Mouse (Mus musculus): ENCODE results near the gene Npm1.

The Npm1 gene

GRCm38 (mm10) chr11:33162998-33163506, at the start of gene Npm1:
Gene Npm1 (minus strand): TSS chr11:33163206.
- peak; percentile 97 for DNase-seq (ENCODE audit: low spot score)

- no peak for DNase-seq (ENCODE audit: low spot score)
These were observed 44.4 kb upstream of the Npm1 start for GRCm38 (mm10) chr11:33207411-33207810.

- DNase-seq (ENCODE audit: low spot score): no peak
These were observed 42.0 kb upstream of the Npm1 start for GRCm38 (mm10) chr11:33204966-33205365.

- DNase-seq (ENCODE audit: low spot score): no peak
These were observed 41.3 kb upstream of the Npm1 start for GRCm38 (mm10) chr11:33204329-33204705.

- no peak for DNase-seq (ENCODE audit: low spot score)
These were observed 40.6 kb upstream of the Npm1 start, which contains the start of gene Tlx3 for GRCm38 (mm10) chr11:33203383-33204328. Gene Tlx3 (minus strand): TSS chr11:33203589.

GRCm38 (mm10) chr11:33202972-33203371, 40.0 kb upstream of the Npm1 start:
- no peak for DNase-seq (ENCODE audit: low spot score)

GRCm38 (mm10) chr11:33202296-33202695, 39.3 kb upstream of the Npm1 start:
- DNase-seq (ENCODE audit: low spot score): no peak

GRCm38 (mm10) chr11:33201626-33202010, 38.6 kb upstream of the Npm1 start:
- no peak for DNase-seq (ENCODE audit: low spot score)

- DNase-seq (ENCODE audit: low spot score): no peak
These were observed 38.0 kb upstream of the Npm1 start for GRCm38 (mm10) chr11:33200764-33201625.

- no peak for DNase-seq (ENCODE audit: low spot score)
These were observed 37.1 kb upstream of the Npm1 start for GRCm38 (mm10) chr11:33199906-33200763.

- no peak for DNase-seq (ENCODE audit: low spot score)
These were observed 36.1 kb upstream of the Npm1 start for GRCm38 (mm10) chr11:33199117-33199514.

GRCm38 (mm10) chr11:33198351-33199116, 35.5 kb upstream of the Npm1 start:
- DNase-seq (ENCODE audit: low spot score): no peak

- no peak for DNase-seq (ENCODE audit: low spot score)
These were observed 34.7 kb upstream of the Npm1 start for GRCm38 (mm10) chr11:33197673-33198072.

- no peak for DNase-seq (ENCODE audit: low spot score)
These were observed 34.1 kb upstream of the Npm1 start for GRCm38 (mm10) chr11:33197133-33197514.

GRCm38 (mm10) chr11:33196447-33197132, 33.6 kb upstream of the Npm1 start:
- no peak for DNase-seq (ENCODE audit: low spot score)

- no peak for DNase-seq (ENCODE audit: low spot score)
These were observed 32.8 kb upstream of the Npm1 start for GRCm38 (mm10) chr11:33195531-33196446.

- DNase-seq (ENCODE audit: low spot score): no peak
These were observed 32.1 kb upstream of the Npm1 start for GRCm38 (mm10) chr11:33195061-33195460.

GRCm38 (mm10) chr11:33193695-33194094, 30.7 kb upstream of the Npm1 start:
- DNase-seq (ENCODE audit: low spot score): no peak

- DNase-seq (ENCODE audit: low spot score): no peak
These were observed 18.8 kb upstream of the Npm1 start for GRCm38 (mm10) chr11:33181804-33182203.

Data from urinary bladder, postnatal 10 days (tissue).